Mouse (Mus musculus): ENCODE measurements around the gene Dkc1. TPM values are rescaled to one million over a fixed set of nuclear protein-coding genes. Genes with fewer than 3 reads are reported as not detected.

Gene Dkc1
- polyA plus RNA-seq (2011; ENCODE audit: insufficient read depth, insufficient read length, low read depth, missing spikeins): 254 and 264 TPM in 2 replicates

GRCm38 (mm10) chrX:75095369-75096162, at the start of gene Dkc1:
TSS of gene Dkc1 (plus strand) at chrX:75095854.
- Histone ChIP-seq H3K27ac (ENCODE audit: insufficient read depth, low read length) (peak within 1 kb of the TSS; percentile 42; the same call in 1 of the 2 replicates), H3K4me3 (ENCODE audit: low read depth, low read length) (peak within 1 kb of the TSS; percentile 100), H3K4me1 (ENCODE audit: control insufficient read depth, insufficient read depth, low read length) (no peaks in the 10 kb centered on the region), H3K9me3 (replicated peaks; ENCODE audit: control insufficient read depth, insufficient read depth, low read length, poor library complexity, severe bottlenecking) (no peaks in the 10 kb centered on the region), H3K9ac (ENCODE audit: low read depth, poor library complexity, severe bottlenecking) (peak within 1 kb of the TSS; percentile 97), H3K27me3 (ENCODE audit: control insufficient read depth, insufficient read depth, low read length, poor library complexity, severe bottlenecking) (no peaks in the 10 kb centered on the region), H3K36me3 (ENCODE audit: control insufficient read depth, insufficient read depth, low read length, poor library complexity, severe bottlenecking) (peaks cover 20% of the 10 kb centered on the region)
- TF ChIP-seq CTCF (IDR thresholded peaks at IDR 0.05; ENCODE audit: low read depth, low read length) (no peak), EP300 (IDR thresholded peaks at IDR 0.05; ENCODE audit: insufficient read depth, low read depth, low read length) (0 out of 2 replicates have a peak, but pooled peaks have one; percentile 6), POLR2A (IDR thresholded peaks at IDR 0.05; ENCODE audit: insufficient read depth, low read length) (peak; percentile 76)

DNA sequence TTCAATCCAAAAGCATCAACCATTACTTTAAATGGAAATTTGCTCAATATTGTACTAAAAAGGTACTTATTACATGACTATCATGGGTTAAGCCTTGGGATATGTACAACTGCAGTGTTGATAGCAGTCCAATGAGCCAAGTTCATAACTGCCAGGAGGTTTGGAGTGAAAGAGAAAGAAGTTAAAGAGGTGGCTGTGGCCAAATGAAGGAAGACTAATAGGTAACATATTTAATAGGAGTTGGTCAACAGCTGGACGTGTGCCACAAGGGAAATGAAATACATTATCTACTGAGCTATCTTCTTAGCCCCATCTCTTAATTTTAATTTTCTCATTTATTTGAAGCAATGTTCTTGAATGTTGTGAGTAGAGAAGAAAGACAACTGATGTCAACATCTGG, 49.7 kb upstream of the Dkc1 start:
- H3K4me1 ChIP-seq (ENCODE audit: control insufficient read depth, insufficient read depth, low read length): no peaks in the 10 kb centered on the region
- no peak for TF ChIP-seq CTCF (IDR thresholded peaks at IDR 0.05; ENCODE audit: low read depth, low read length)
- no peak for TF ChIP-seq POLR2A (IDR thresholded peaks at IDR 0.05; ENCODE audit: insufficient read depth, low read length)
- TF ChIP-seq EP300 (IDR thresholded peaks at IDR 0.05; ENCODE audit: insufficient read depth, low read depth, low read length): no peak
- no peak overlapping the region for H3K27ac ChIP-seq (ENCODE audit: insufficient read depth, low read length)
- H3K9ac ChIP-seq (ENCODE audit: low read depth, poor library complexity, severe bottlenecking): no peak overlapping the region
- no peaks in the 10 kb centered on the region for H3K27me3 ChIP-seq (ENCODE audit: control insufficient read depth, insufficient read depth, low read length, poor library complexity, severe bottlenecking)
- no peak overlapping the region for H3K4me3 ChIP-seq (ENCODE audit: low read depth, low read length)
- H3K36me3 ChIP-seq (ENCODE audit: control insufficient read depth, insufficient read depth, low read length, poor library complexity, severe bottlenecking): no peaks in the 10 kb centered on the region
- H3K9me3 ChIP-seq (replicated peaks; ENCODE audit: control insufficient read depth, insufficient read depth, low read length, poor library complexity, severe bottlenecking): no peaks in the 10 kb centered on the region

GRCm38 (mm10) chrX:75046921-75047635, 48.6 kb upstream of the Dkc1 start:
- TF ChIP-seq POLR2A (IDR thresholded peaks at IDR 0.05; ENCODE audit: insufficient read depth, low read length) (no peak), CTCF (IDR thresholded peaks at IDR 0.05; ENCODE audit: low read depth, low read length) (no peak), EP300 (IDR thresholded peaks at IDR 0.05; ENCODE audit: insufficient read depth, low read depth, low read length) (no peak)
- H3K27ac ChIP-seq (ENCODE audit: insufficient read depth, low read length): no peak overlapping the region
- no peak overlapping the region for H3K4me3 ChIP-seq (ENCODE audit: low read depth, low read length)
- no peaks in the 10 kb centered on the region for H3K27me3 ChIP-seq (ENCODE audit: control insufficient read depth, insufficient read depth, low read length, poor library complexity, severe bottlenecking)
- H3K9me3 ChIP-seq (replicated peaks; ENCODE audit: control insufficient read depth, insufficient read depth, low read length, poor library complexity, severe bottlenecking): no peaks in the 10 kb centered on the region
- no peaks in the 10 kb centered on the region for H3K36me3 ChIP-seq (ENCODE audit: control insufficient read depth, insufficient read depth, low read length, poor library complexity, severe bottlenecking)
- no peaks in the 10 kb centered on the region for H3K4me1 ChIP-seq (ENCODE audit: control insufficient read depth, insufficient read depth, low read length)
- no peak overlapping the region for H3K9ac ChIP-seq (ENCODE audit: low read depth, poor library complexity, severe bottlenecking)

DNA sequence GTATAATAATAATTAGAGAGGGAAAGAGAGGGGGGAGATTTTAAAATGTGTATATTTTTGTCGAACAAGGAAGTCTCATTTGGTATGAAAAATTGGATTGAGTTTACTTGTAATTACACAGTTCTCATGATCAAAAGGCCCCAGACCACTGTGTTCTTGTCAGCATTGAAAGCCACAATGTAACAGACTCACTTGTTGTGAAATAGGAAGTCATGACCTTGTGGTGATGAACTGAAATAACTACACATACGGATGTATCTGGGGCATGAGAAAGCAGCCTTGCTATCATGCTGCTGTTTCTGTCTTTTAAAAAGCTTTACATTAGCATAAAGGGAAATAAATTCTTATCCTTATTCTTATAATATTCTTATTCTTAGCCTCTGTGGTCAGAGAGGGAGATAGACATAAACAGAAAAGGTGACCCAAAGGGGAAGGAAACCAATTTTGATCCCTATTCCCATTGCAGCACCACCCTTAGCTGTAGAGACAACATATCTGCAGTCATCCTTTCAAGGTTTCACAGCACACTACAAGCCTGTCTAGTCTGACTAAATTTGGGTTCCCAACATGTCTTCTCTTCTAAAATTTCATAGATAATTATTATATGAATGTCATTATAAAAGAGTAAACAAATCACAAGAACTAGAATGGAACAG, 39.4 kb upstream of the Dkc1 start:
- H3K9me3 ChIP-seq (replicated peaks; ENCODE audit: control insufficient read depth, insufficient read depth, low read length, poor library complexity, severe bottlenecking): no peaks in the 10 kb centered on the region
- no peaks in the 10 kb centered on the region for H3K27me3 ChIP-seq (ENCODE audit: control insufficient read depth, insufficient read depth, low read length, poor library complexity, severe bottlenecking)

DNA sequence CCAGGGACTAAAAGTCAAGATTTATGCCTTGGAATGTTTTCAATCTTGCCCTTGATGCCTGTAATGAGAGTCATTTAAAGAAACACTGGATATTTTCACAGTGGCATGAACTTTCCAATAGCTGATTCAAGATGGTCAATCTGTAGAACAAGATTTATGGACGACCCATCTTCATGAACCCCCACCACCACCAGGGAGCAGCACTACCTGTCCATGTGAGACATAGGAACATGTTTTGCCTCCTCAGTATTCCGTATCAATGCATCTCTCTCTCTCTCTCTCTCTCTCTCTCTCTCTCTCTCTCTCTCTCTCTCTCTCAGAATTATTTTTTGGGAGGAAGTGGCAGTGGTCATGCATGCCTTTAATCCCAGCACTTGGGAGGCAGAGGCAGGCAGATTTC, 13.3 kb upstream of the Dkc1 start:
- no peak overlapping the region for H3K9ac ChIP-seq (ENCODE audit: low read depth, poor library complexity, severe bottlenecking)
- no peaks in the 10 kb centered on the region for H3K9me3 ChIP-seq (replicated peaks; ENCODE audit: control insufficient read depth, insufficient read depth, low read length, poor library complexity, severe bottlenecking)
- no peak overlapping the region for H3K27ac ChIP-seq (ENCODE audit: insufficient read depth, low read length)
- H3K27me3 ChIP-seq (ENCODE audit: control insufficient read depth, insufficient read depth, low read length, poor library complexity, severe bottlenecking): no peaks in the 10 kb centered on the region
- no peaks in the 10 kb centered on the region for H3K36me3 ChIP-seq (ENCODE audit: control insufficient read depth, insufficient read depth, low read length, poor library complexity, severe bottlenecking)
- no peak for TF ChIP-seq EP300 (IDR thresholded peaks at IDR 0.05; ENCODE audit: insufficient read depth, low read depth, low read length)
- TF ChIP-seq CTCF (IDR thresholded peaks at IDR 0.05; ENCODE audit: low read depth, low read length): no peak
- no peak for TF ChIP-seq POLR2A (IDR thresholded peaks at IDR 0.05; ENCODE audit: insufficient read depth, low read length)
- no peaks in the 10 kb centered on the region for H3K4me1 ChIP-seq (ENCODE audit: control insufficient read depth, insufficient read depth, low read length)
- no peak overlapping the region for H3K4me3 ChIP-seq (ENCODE audit: low read depth, low read length)

More for the DNA sequence above, 39.4 kb upstream of the Dkc1 start:
- Histone ChIP-seq H3K9ac (ENCODE audit: low read depth, poor library complexity, severe bottlenecking) (no peak overlapping the region), H3K4me1 (ENCODE audit: control insufficient read depth, insufficient read depth, low read length) (no peaks in the 10 kb centered on the region), H3K4me3 (ENCODE audit: low read depth, low read length) (no peak overlapping the region), H3K27ac (ENCODE audit: insufficient read depth, low read length) (no peak overlapping the region), H3K36me3 (ENCODE audit: control insufficient read depth, insufficient read depth, low read length, poor library complexity, severe bottlenecking) (no peaks in the 10 kb centered on the region)
- TF ChIP-seq CTCF (IDR thresholded peaks at IDR 0.05; ENCODE audit: low read depth, low read length) (no peak), POLR2A (IDR thresholded peaks at IDR 0.05; ENCODE audit: insufficient read depth, low read length) (no peak), EP300 (IDR thresholded peaks at IDR 0.05; ENCODE audit: insufficient read depth, low read depth, low read length) (no peak)

Measured in ES-Bruce4 (cell line).